Mouse (Mus musculus): Measurements from ENCODE around the gene Slc12a3. TPM values are rescaled to one million over a fixed set of nuclear protein-coding genes. Genes with fewer than 3 reads are reported as not detected.

Slc12a3 gene
- total and polyA plus RNA-seq, 3 experiments, result not detected

- no peaks in the 10 kb centered on the region for H3K27me3 ChIP-seq (ENCODE audit: control insufficient read depth in 1 of 2, insufficient read depth in 2 of 2, low read length in 2 of 2)
Measured at GRCm38 (mm10) chr8:94297101-94297500, 31.9 kb upstream of the Slc12a3 start.

DNA sequence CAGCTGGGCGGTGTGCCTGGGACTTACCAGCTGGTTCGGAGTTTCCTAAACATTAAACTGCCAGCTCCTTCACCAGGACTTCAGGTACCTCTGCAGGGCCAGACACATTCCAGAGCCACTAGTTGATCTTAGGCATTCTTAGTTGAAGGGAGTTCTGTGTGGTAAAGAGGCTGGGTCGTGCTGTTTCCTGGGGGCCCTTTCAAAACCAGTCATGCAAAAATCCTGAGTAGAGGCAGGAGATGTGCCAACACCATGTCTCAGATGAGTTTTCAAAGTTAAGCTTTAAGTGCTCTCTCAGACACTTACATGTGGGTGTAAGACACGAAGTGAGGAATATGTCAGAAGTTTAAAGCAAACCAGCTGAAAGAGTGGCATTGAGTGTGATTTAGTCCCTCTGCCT, 28.2 kb upstream of the Slc12a3 start:
- TF ChIP-seq RAD21 (IDR thresholded peaks at IDR 0.05; ENCODE audit: low read depth, low read length) (no peak), KAT2A (conservative IDR thresholded peaks at IDR 0.05; ENCODE audit: low read depth, low read length) (no peak), GATA1 (IDR thresholded peaks at IDR 0.05; ENCODE audit: low read depth, low read length) (no peak), ZC3H11A (IDR thresholded peaks at IDR 0.05; ENCODE audit: low read depth, low read length) (no peak)
- no peaks in the 10 kb centered on the region for H3K27me3 ChIP-seq (ENCODE audit: control insufficient read depth in 1 of 2, insufficient read depth in 2 of 2, low read length in 2 of 2)
- H3K4me3 ChIP-seq (ENCODE audit: control insufficient read depth in 1 of 2, insufficient read depth in 1 of 2, low read depth in 2 of 2, low read length in 2 of 2), result no peak overlapping the region
- no peak overlapping the region for H3K27ac ChIP-seq (ENCODE audit: control insufficient read depth, low read depth, low read length)
- peaks cover 0 to 2% of the 10 kb centered on the region in 2 experiments; a peak in 1 of 4 replicates for H3K36me3 ChIP-seq (ENCODE audit: control insufficient read depth in 1 of 2, insufficient read depth in 2 of 2, low read length in 2 of 2)
- no peaks in the 10 kb centered on the region for H3K79me2 ChIP-seq (ENCODE audit: control insufficient read depth, insufficient read depth, low read length, poor library complexity)
- no peaks in the 10 kb centered on the region for H3K4me1 ChIP-seq (ENCODE audit: control insufficient read depth in 1 of 2, insufficient read depth in 2 of 2, low read length in 2 of 2)
- DNase-seq (ENCODE audit: low read depth, low spot score), result no peak
- no peak overlapping the region for H3K9ac ChIP-seq (ENCODE audit: control insufficient read depth, low read depth, low read length, poor library complexity, severe bottlenecking)
- H3K9me3 ChIP-seq (replicated peaks; ENCODE audit: insufficient read depth, low read length), result no peaks in the 10 kb centered on the region

More at GRCm38 (mm10) chr8:94297101-94297500, 31.9 kb upstream of the Slc12a3 start:
- Histone ChIP-seq H3K9ac (ENCODE audit: control insufficient read depth, low read depth, low read length, poor library complexity, severe bottlenecking) (no peak overlapping the region), H3K9me3 (replicated peaks; ENCODE audit: insufficient read depth, low read length) (no peaks in the 10 kb centered on the region), H3K27ac (ENCODE audit: control insufficient read depth, low read depth, low read length) (no peak overlapping the region), H3K4me3 (ENCODE audit: control insufficient read depth in 1 of 2, insufficient read depth in 1 of 2, low read depth in 2 of 2, low read length in 2 of 2) (no peak overlapping the region), H3K36me3 (ENCODE audit: control insufficient read depth in 1 of 2, insufficient read depth in 2 of 2, low read length in 2 of 2) (peaks cover 0 to 9% of the 10 kb centered on the region in 2 experiments; a peak in 2 of 4 replicates), H3K79me2 (ENCODE audit: control insufficient read depth, insufficient read depth, low read length, poor library complexity) (no peaks in the 10 kb centered on the region), H3K4me1 (ENCODE audit: control insufficient read depth in 1 of 2, insufficient read depth in 2 of 2, low read length in 2 of 2) (peaks cover 0 to 5% of the 10 kb centered on the region in 2 experiments; a peak in 1 of 4 replicates)
- TF ChIP-seq MYC (IDR thresholded peaks at IDR 0.05; ENCODE audit: low read depth, low read length) (no peak), NELFE (IDR thresholded peaks at IDR 0.05; ENCODE audit: low read depth, low read length) (no peak), ZKSCAN1 (IDR thresholded peaks at IDR 0.05; ENCODE audit: low read depth, low read length) (no peak)
- no peak for DNase-seq (ENCODE audit: low read depth, low spot score)

- no peak overlapping the region for H3K9ac ChIP-seq (ENCODE audit: control insufficient read depth, low read depth, low read length, poor library complexity, severe bottlenecking)
- no peak overlapping the region for H3K27ac ChIP-seq (ENCODE audit: control insufficient read depth, low read depth, low read length)
- H3K36me3 ChIP-seq (ENCODE audit: control insufficient read depth in 1 of 2, insufficient read depth in 2 of 2, low read length in 2 of 2), result peaks cover 2 to 21% of the 10 kb centered on the region in 2 experiments; a peak in 2 of 4 replicates
- no peaks in the 10 kb centered on the region for H3K9me3 ChIP-seq (replicated peaks; ENCODE audit: insufficient read depth, low read length)
- H3K27me3 ChIP-seq (ENCODE audit: control insufficient read depth in 1 of 2, insufficient read depth in 2 of 2, low read length in 2 of 2), result no peaks in the 10 kb centered on the region
- TF ChIP-seq SIN3A (IDR thresholded peaks at IDR 0.05; ENCODE audit: low read length) (no peak), POLR2AphosphoS5 (IDR thresholded peaks at IDR 0.05; ENCODE audit: borderline replicate concordance, low read depth, low read length) (no peak), ZMIZ1 (IDR thresholded peaks at IDR 0.05; ENCODE audit: low read depth, low read length) (no peak), UBTF (IDR thresholded peaks at IDR 0.05; ENCODE audit: borderline replicate concordance, insufficient read depth, low read depth, low read length) (no peak), GATA1 (IDR thresholded peaks at IDR 0.05; ENCODE audit: low read depth, low read length) (no peak), ETS1 (IDR thresholded peaks at IDR 0.05; ENCODE audit: low read depth, low read length) (no peak), KAT2A (conservative IDR thresholded peaks at IDR 0.05; ENCODE audit: low read depth, low read length) (no peak), MAZ (IDR thresholded peaks at IDR 0.05; ENCODE audit: low read depth, low read length) (no peak), TCF12 (IDR thresholded peaks at IDR 0.05; ENCODE audit: low read depth, low read length) (no peak), JUND (IDR thresholded peaks at IDR 0.05; ENCODE audit: low read depth, low read length) (no peak), USF2 (IDR thresholded peaks at IDR 0.05; ENCODE audit: borderline replicate concordance in 1 of 2, insufficient read depth in 1 of 2, low read depth in 1 of 2, low read length in 2 of 2) (no peak)
- H3K79me2 ChIP-seq (ENCODE audit: control insufficient read depth, insufficient read depth, low read length, poor library complexity), result no peaks in the 10 kb centered on the region
- H3K4me3 ChIP-seq (ENCODE audit: control insufficient read depth in 1 of 2, insufficient read depth in 1 of 2, low read depth in 2 of 2, low read length in 2 of 2), result no peak overlapping the region
- H3K4me1 ChIP-seq (ENCODE audit: control insufficient read depth in 1 of 2, insufficient read depth in 2 of 2, low read length in 2 of 2), result peaks cover 7 to 14% of the 10 kb centered on the region in 2 experiments
- DNase-seq (ENCODE audit: low read depth, low spot score), result no peak
Measured at GRCm38 (mm10) chr8:94304412-94304811, 24.6 kb upstream of the Slc12a3 start.
